Mouse (Mus musculus): Measurements from ENCODE around the gene Tpk1. TPM values are rescaled to one million over a fixed set of nuclear protein-coding genes. Genes with fewer than 3 reads are reported as not detected.

Tpk1 gene
- total RNA-seq, 2 experiments from 2014 or later = 1.8 to 2.1 TPM

DNA sequence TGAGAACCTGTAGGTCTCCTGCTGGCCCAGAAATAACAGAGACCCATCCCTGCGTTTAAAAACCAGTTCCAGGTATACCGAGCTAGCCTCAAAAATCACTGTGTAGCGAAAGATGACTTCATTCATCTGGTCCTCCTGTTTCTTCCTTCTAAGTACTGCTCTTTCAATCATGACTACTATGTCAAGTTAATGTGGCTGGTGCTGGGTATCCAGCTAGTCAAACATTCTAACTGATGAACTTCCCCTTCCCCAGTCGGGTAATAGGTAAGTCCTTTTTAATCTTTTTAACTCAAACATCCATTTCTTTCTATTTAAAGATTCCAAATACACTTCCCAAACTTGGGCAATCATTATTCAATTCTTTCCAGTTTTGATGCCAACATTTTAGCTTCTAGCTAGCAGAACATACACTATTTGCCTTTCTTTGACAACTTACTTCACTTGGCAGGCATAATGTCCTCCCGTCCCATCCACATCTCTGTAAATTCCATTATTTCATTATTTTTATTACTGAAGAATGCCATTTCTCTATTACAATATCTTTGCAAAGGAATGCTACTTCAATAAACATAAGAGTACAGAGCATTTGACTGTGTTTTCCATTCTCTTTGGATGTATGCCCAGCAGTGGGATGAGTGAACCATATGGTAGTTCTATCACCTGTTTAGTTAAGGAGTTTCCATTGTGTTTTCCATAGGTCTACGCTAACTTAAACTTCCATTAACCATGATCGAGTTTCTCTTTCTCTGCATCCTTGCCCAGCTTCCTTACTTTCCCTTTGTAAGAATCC lies 728 bp upstream of the Tpk1 start:
- DNase-seq = no peak
- Histone ChIP-seq H3K4me3 (peak overlapping the region; percentile 91), H3K27ac (peak overlapping the region; percentile 90)
- intact Hi-C loops (cut with DNase I) = no loop called here
- TF ChIP-seq CTCF (IDR thresholded peaks at IDR 0.05) = no peak

DNA sequence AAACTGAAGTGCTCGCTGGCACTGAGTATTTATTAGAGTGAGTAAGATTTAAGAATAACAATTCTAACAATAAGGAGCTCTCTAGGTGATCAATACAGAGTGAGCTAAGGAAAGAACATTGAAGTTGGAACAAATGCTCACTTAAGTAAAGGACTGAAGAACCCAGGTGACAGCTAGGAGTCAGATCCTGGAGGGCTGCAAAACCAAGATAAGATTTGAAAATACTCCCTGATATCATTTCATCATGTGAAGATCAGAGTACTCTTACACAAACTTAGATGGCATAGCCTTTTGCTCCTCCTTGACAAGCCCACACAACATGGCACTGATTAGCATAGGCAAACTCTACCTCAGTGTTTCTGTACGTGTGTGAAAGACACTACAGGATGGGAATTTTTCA lies 4.3 kb downstream of the Tpk1 start:
- DNase-seq = no peak
- intact Hi-C loops (cut with DNase I) = no loop called here
- TF ChIP-seq CTCF (IDR thresholded peaks at IDR 0.05) = no peak
- H3K4me3 ChIP-seq = no peak overlapping the region
- no peak overlapping the region for H3K27ac ChIP-seq

DNA sequence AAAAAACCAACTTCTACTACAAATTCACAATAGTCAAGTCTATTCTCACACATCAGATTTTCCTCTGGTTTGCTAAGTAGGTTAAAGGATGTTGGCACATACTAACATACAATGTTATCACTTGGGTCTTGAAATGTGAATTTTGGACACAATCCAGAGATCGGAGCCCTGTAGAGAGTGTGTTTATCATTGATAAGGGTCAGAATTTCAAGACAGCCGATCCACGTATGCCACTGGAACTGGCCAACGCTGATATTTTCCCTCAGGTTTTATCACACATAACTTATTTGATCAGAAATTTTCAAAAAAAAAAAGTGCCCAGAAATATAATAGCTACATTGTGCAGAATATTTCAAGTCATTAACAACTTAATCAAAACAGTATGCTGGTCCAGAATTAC lies 7.8 kb downstream of the Tpk1 start:
- intact Hi-C loops (cut with DNase I) = no loop called here
- H3K27ac ChIP-seq = no peak overlapping the region

DNA sequence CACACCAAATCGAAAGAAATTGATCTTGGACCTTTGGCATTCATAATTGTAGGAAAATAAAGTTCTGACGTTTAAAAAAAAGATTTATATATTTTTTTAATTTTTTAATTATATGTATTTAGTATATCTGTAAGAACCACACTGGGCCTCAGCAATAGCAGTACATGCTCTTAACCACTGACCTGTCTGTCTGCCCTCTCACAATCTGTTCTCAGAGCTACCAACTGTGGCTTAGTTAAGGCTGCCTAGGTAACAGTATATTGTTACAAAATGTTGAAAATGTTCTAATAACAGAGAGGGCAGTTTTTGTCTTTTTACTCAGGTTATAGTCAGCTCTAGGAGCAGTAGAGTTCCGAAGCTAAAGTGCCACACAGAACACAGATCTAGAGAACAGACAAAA lies 8.2 kb downstream of the Tpk1 start:
- TF ChIP-seq CTCF (IDR thresholded peaks at IDR 0.05) = no peak
- H3K27ac ChIP-seq = no peak overlapping the region

More for the DNA sequence above, 7.8 kb downstream of the Tpk1 start:
- H3K4me3 ChIP-seq = no peak overlapping the region
- no peak for TF ChIP-seq CTCF (IDR thresholded peaks at IDR 0.05)
- no peak for DNase-seq

DNA sequence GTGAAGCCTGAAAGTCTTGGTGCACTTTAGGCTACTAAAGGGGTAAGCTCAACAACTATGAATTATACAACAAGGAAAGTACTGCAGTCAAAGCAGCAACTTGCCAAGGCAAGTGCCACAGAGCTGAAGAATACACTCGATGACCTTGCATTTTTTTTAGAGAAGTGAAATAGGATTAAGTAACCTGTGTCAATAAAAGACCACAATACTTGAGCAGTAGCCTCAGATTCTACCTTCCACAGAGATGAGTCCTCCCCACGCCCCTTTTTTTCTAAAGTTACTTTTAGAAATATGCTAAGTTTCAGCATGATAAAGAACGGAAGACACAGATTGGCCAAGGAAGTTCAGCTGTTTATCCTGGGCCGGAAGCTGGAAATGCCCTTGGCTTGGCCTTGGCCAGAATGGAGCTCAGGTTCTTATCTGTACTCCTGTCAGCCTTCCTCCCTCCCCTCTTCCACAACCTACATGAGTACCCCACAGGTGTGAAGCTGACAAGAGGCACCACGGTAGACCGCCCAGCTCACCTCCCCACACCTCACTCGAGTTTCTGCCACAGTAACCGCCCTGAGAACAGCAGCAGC lies 11.1 kb downstream of the Tpk1 start:
- no peak for DNase-seq
- Histone ChIP-seq H3K4me3 (no peak overlapping the region), H3K27ac (no peak overlapping the region)
- intact Hi-C loops (cut with DNase I) = no loop called here
- no peak for TF ChIP-seq CTCF (IDR thresholded peaks at IDR 0.05)

More for the DNA sequence above, 8.2 kb downstream of the Tpk1 start:
- H3K4me3 ChIP-seq = no peak overlapping the region
- intact Hi-C loops (cut with DNase I) = no loop called here
- no peak for DNase-seq

DNA sequence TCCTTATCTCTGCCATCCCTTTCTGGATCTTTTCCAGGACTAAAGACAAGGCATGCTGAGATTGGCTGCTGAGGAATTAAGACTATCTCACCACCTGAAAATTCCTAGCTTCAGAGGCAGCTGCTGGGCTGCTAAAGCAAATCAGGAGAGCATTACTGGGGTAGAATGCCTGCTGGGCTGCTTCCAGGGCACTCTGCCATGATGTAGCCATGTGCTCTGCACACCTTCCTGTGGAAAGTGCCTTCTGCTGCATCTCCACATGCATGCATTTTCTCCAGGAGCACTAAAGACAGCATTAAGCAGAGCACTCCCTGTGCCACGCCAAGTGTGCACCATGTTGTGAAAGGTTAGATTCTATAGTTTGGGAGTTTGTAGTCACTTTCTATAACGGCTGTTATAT lies 16.6 kb downstream of the Tpk1 start:
- TF ChIP-seq CTCF (IDR thresholded peaks at IDR 0.05) = no peak
- DNase-seq = no peak
- intact Hi-C loops (cut with DNase I) = no loop called here
- H3K4me3 ChIP-seq = no peak overlapping the region
- H3K27ac ChIP-seq = no peak overlapping the region

DNA sequence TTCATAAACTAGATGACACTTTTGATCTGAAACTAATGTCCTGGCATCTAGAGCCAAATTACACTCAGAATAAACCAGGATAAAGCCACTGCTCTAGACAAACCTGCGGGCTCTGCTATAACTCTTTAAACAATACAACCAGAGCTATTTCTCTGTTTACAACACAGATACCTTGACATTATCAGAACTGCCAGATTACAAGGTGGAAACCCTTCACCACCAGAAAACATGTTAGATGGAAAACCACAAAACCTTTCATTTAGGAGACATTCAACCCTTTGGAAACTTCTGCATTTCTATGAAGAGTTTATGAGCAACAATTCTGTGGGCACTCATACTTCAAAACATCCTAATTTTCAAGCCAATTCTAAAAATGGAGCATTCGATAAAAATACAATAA lies 20.4 kb downstream of the Tpk1 start:
- no peak overlapping the region for H3K27ac ChIP-seq
- intact Hi-C loops (cut with DNase I) = no loop called here
- DNase-seq = no peak
- TF ChIP-seq CTCF (IDR thresholded peaks at IDR 0.05) = no peak
- H3K4me3 ChIP-seq = no peak overlapping the region

DNA sequence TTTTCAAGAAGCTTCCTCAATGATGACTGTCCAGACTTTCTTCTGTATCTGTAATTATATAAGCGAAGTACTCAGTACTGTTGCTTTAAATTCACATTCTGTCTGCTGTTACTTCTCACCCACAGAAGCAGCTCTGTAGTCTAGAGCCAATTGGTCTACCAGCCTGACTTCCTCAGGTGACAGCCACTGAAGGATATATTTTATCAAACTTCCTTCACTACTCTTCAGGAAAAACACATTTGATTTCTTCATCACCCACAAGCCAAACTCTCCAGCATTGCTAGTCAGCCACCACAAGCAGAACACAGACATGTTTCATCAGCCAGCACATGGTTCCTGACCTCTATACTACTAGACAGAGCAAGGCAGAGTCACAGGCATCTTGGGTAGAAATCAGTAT lies 21.0 kb downstream of the Tpk1 start:
- Histone ChIP-seq H3K4me3 (no peak overlapping the region), H3K27ac (no peak overlapping the region)
- intact Hi-C loops (cut with DNase I) = no loop called here
- DNase-seq = no peak
- TF ChIP-seq CTCF (IDR thresholded peaks at IDR 0.05) = no peak

DNA sequence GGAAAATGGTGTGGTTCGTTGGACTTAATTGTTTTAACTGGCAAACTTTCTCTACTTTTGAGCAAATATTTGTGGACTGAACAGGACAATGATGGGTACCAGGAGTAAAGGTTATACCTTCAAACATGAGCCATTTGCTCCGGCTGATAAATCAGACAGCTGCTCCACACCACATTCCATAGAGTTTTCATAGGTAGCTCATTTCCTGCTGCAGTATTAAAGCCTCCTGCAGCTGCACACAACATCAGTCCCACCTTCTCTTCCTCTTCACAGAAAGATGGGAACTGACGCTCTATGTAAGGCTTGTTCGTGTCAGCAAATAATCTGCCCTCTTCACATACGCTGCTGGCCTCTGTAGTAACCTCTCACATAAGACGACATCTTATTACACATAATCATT lies 22.4 kb downstream of the Tpk1 start:
- no peak overlapping the region for H3K27ac ChIP-seq
- DNase-seq = no peak
- intact Hi-C loops (cut with DNase I) = no loop called here
- no peak for TF ChIP-seq CTCF (IDR thresholded peaks at IDR 0.05)
- no peak overlapping the region for H3K4me3 ChIP-seq

DNA sequence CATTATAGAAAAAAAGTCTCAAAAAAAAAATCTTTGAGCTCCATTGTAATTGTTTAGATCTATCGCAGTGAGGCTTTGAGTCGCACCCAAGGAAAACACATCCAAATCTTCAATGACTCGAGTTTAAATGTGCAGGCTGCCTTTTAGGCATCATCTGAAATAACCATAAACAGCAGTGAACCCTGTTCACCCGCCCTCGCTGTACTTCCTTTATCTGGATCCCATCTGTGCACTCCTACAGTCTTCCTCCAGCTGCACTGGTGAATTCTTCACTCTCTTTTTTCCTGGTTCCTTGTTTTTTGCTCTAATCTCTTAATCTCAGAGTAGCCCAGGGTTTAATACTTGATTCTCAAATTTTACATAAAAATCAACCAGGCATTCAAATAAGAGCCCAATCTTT lies 23.7 kb downstream of the Tpk1 start:
- Histone ChIP-seq H3K4me3 (no peak overlapping the region), H3K27ac (no peak overlapping the region)
- no peak for DNase-seq
- no peak for TF ChIP-seq CTCF (IDR thresholded peaks at IDR 0.05)
- intact Hi-C loops (cut with DNase I) = no loop called here

DNA sequence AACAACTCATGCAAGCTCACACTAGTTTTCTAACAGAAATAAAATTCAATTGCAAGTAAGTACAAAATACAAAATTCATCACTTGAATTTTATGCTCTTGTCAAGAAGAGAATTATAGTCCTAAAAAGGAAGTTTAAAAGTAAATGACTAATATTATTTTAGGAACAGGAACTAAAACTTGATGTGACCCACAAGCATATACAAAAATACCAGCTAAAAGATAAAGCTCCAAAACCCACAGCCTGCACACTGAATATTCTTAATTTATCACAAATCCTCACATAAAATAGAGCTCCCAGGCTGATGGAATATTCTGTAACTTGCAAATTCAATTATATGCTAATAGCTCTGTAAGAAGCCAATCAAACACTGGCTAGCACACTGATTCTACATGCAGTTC lies 25.5 kb downstream of the Tpk1 start:
- Histone ChIP-seq H3K4me3 (no peak overlapping the region), H3K27ac (no peak overlapping the region)
- intact Hi-C loops (cut with DNase I) = no loop called here
- no peak for TF ChIP-seq CTCF (IDR thresholded peaks at IDR 0.05)
- no peak for DNase-seq

DNA sequence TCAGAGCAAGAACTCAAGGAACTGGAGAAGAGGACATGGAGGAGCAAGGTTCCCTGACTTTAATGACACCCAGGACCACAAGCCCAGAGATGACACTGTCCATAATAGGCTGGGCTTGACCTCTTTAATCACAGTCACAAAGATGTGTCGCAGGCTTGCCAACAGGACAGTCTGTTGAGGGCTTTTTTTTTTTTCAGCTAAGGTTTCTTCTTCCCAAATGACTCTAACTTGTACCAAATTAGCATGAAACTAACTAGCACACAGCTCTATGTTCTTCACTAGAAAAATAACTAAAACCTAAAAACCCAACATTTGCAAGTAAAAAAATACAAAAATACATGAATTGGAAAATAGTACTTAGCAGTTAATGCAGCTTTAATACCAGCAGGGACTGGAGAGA lies 27.2 kb downstream of the Tpk1 start:
- TF ChIP-seq CTCF (IDR thresholded peaks at IDR 0.05) = no peak
- intact Hi-C loops (cut with DNase I) = no loop called here
- Histone ChIP-seq H3K4me3 (no peak overlapping the region), H3K27ac (no peak overlapping the region)
- DNase-seq = no peak

DNA sequence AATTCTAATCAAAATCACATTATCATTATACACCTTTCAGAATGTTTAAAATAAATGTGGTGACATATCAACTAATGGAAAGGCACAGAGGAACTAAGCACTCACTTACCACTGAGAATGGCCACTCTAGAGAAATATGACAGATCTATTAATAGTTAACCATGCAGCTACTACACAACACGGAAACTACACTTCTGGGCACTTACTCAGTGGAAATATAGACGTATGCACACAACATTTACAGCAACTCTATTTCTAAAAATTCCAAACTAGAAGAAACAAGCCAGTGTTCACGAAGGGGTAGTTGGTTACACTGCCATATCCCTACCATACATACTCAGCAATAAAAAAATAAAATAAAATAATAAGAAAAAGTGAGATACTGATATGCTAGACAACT lies 28.0 kb downstream of the Tpk1 start:
- intact Hi-C loops (cut with DNase I) = no loop called here
- no peak for DNase-seq
- Histone ChIP-seq H3K27ac (no peak overlapping the region), H3K4me3 (no peak overlapping the region)
- TF ChIP-seq CTCF (IDR thresholded peaks at IDR 0.05) = no peak
